8 mouse cellular contexts compared by ENCODE assay signal in genomic region chr8:83782832-83783558, GRCm38 (mm10). TPM values are rescaled to one million over a fixed set of nuclear protein-coding genes. Genes with fewer than 3 reads are reported as not detected.
DNase-seq lines count a peak whose midpoint lies in the region; ATAC-seq and TF ChIP-seq lines count a peak whose summit lies in the region.

No protein-coding gene starts in this region.

- H3K36me3 ChIP-seq in heart, embryonic 10.5 days, result no peaks in the 10 kb centered on the region
- H3K36me3 ChIP-seq in kidney, embryonic 14.5 days (ENCODE audit: control insufficient read depth, insufficient read depth, low read length), result no peaks in the 10 kb centered on the region
- H3K36me3 ChIP-seq in limb, embryonic 14.5 days (ENCODE audit: control insufficient read depth, insufficient read depth, low read length), result no peaks in the 10 kb centered on the region
- H3K36me3 ChIP-seq in midbrain, postnatal 0 days (ENCODE audit: insufficient read depth, low read length), result no peaks in the 10 kb centered on the region
- no peaks in the 10 kb centered on the region for H3K36me3 ChIP-seq in spleen, adult 2 months (ENCODE audit: control insufficient read depth, insufficient read depth, low read length)

- peak; percentile 67 for DNase-seq in 416B (ENCODE audit: low read depth)
- DNase-seq in heart, embryonic 10.5 days (ENCODE audit: low spot score), result peak; percentile 86
- DNase-seq in limb, embryonic 14.5 days (ENCODE audit: low spot score), result peak; percentile 57
- peak; percentile 84 for DNase-seq in midbrain, postnatal 0 days (ENCODE audit: low spot score)
- peak; percentile 37 to 68 for DNase-seq in spleen, adult 2 months (ENCODE audit: low read depth in 1 of 2, low spot score in 2 of 2)

- peak; percentile 71 for ATAC-seq in kidney, embryonic 14.5 days (ENCODE audit: low FRiP score, low TSS enrichment)
- peak; percentile 80 for ATAC-seq in limb, embryonic 14.5 days (ENCODE audit: low FRiP score, low read depth)
- ATAC-seq in midbrain, postnatal 0 days (ENCODE audit: low FRiP score), result peak; percentile 91

- H3K4me3 ChIP-seq in bone marrow, adult 2 months (replicated peaks; ENCODE audit: control insufficient read depth, low read depth, low read length), result no peak overlapping the region
- no peak overlapping the region for H3K4me3 ChIP-seq in embryonic fibroblast, embryonic 13.5 days (ENCODE audit: insufficient read depth, low read length)
- H3K4me3 ChIP-seq in heart, embryonic 10.5 days, result peak overlapping the region; percentile 12; the same call in 1 of the 2 replicates
- no peak overlapping the region for H3K4me3 ChIP-seq in kidney, embryonic 14.5 days (ENCODE audit: low read length)
- H3K4me3 ChIP-seq in limb, embryonic 14.5 days (replicated peaks; ENCODE audit: low read length), result no peak overlapping the region
- peak overlapping the region; percentile 8; the same call in 1 of the 2 replicates for H3K4me3 ChIP-seq in midbrain, postnatal 0 days (ENCODE audit: low read depth, low read length)
- H3K4me3 ChIP-seq in spleen, adult 2 months (ENCODE audit: extremely low read depth, insufficient read depth, insufficient read length), result no peak overlapping the region

- no peaks in the 10 kb centered on the region for H3K9me3 ChIP-seq in heart, embryonic 10.5 days
- no peaks in the 10 kb centered on the region for H3K9me3 ChIP-seq in kidney, embryonic 14.5 days (ENCODE audit: control insufficient read depth, low read length)
- no peaks in the 10 kb centered on the region for H3K9me3 ChIP-seq in limb, embryonic 14.5 days (ENCODE audit: control insufficient read depth, low read length)
- H3K9me3 ChIP-seq in midbrain, postnatal 0 days (ENCODE audit: low read length), result no peaks in the 10 kb centered on the region

- WGBS in bone marrow, adult 2 months, result 23% methylated on average over 28 of the region's 28 CpGs
- WGBS in heart, embryonic 10.5 days, result 15% methylated on average over 28 of the region's 28 CpGs
- WGBS in kidney, embryonic 14.5 days, result 18% methylated on average over 28 of the region's 28 CpGs
- WGBS in limb, embryonic 14.5 days, result 16% methylated on average over 28 of the region's 28 CpGs
- 11% methylated on average over 28 of the region's 28 CpGs for WGBS in midbrain, postnatal 0 days
- WGBS in spleen, adult 2 months, result 25% methylated on average over 28 of the region's 28 CpGs

- peak; percentile 87 for TF ChIP-seq CTCF in bone marrow, adult 2 months (IDR thresholded peaks at IDR 0.05; ENCODE audit: control insufficient read depth, insufficient read depth, low read length)
- TF ChIP-seq CTCF in embryonic fibroblast, embryonic 13.5 days (IDR thresholded peaks at IDR 0.05; ENCODE audit: borderline replicate concordance, insufficient read depth, low read length), result peak; percentile 97
- peak; percentile 97 for TF ChIP-seq CTCF in midbrain, postnatal 0 days (IDR thresholded peaks at IDR 0.05)
- TF ChIP-seq CTCF in spleen, adult 2 months (IDR thresholded peaks at IDR 0.05; ENCODE audit: extremely low read depth, insufficient read depth, insufficient read length, insufficient replicate concordance), result peak; percentile 97

- H3K27ac ChIP-seq in bone marrow, adult 2 months (ENCODE audit: control insufficient read depth, insufficient read depth, low read depth, low read length, poor library complexity), result no peak overlapping the region
- H3K27ac ChIP-seq in embryonic fibroblast, embryonic 13.5 days (ENCODE audit: insufficient read depth, low read length), result no peak overlapping the region
- no peak overlapping the region for H3K27ac ChIP-seq in heart, embryonic 10.5 days
- H3K27ac ChIP-seq in kidney, embryonic 14.5 days (ENCODE audit: low read depth, low read length), result no peak overlapping the region
- no peak overlapping the region for H3K27ac ChIP-seq in limb, embryonic 14.5 days (replicated peaks; ENCODE audit: low read depth, low read length)
- peak overlapping the region; percentile 73 for H3K27ac ChIP-seq in midbrain, postnatal 0 days (ENCODE audit: low read depth, low read length)
- H3K27ac ChIP-seq in spleen, adult 2 months (ENCODE audit: insufficient read depth, low read length), result no peak overlapping the region

- H3K4me1 ChIP-seq in bone marrow, adult 2 months (ENCODE audit: control insufficient read depth, insufficient read depth, low read length), result peaks cover 1% of the 10 kb centered on the region; the same call in 1 of the 2 replicates
- H3K4me1 ChIP-seq in embryonic fibroblast, embryonic 13.5 days (ENCODE audit: control insufficient read depth, insufficient read depth, low read length), result no peaks in the 10 kb centered on the region
- peaks cover 11% of the 10 kb centered on the region; the same call in 1 of the 2 replicates for H3K4me1 ChIP-seq in heart, embryonic 10.5 days
- no peaks in the 10 kb centered on the region for H3K4me1 ChIP-seq in kidney, embryonic 14.5 days (ENCODE audit: control insufficient read depth, insufficient read depth, low read length)
- no peaks in the 10 kb centered on the region for H3K4me1 ChIP-seq in limb, embryonic 14.5 days (ENCODE audit: control insufficient read depth, insufficient read depth, low read length)
- no peaks in the 10 kb centered on the region for H3K4me1 ChIP-seq in midbrain, postnatal 0 days (ENCODE audit: insufficient read depth, low read length)
- H3K4me1 ChIP-seq in spleen, adult 2 months (ENCODE audit: control insufficient read depth, insufficient read depth, insufficient read length), result no peaks in the 10 kb centered on the region; the same call in 1 of the 2 replicates

- no peak overlapping the region for H3K4me2 ChIP-seq in kidney, embryonic 14.5 days (replicated peaks; ENCODE audit: low read depth, low read length)
- H3K4me2 ChIP-seq in limb, embryonic 14.5 days (replicated peaks; ENCODE audit: low read depth, low read length, severe bottlenecking), result peak overlapping the region; percentile 26
- H3K4me2 ChIP-seq in midbrain, postnatal 0 days (ENCODE audit: low read depth, low read length, poor library complexity, severe bottlenecking), result peak overlapping the region; percentile 42

- peak; percentile 18; the same call in 1 of the 2 replicates for TF ChIP-seq POLR2A in bone marrow, adult 2 months (IDR thresholded peaks at IDR 0.05; ENCODE audit: borderline replicate concordance, control insufficient read depth, low read depth, low read length)
- TF ChIP-seq POLR2A in embryonic fibroblast, embryonic 13.5 days (IDR thresholded peaks at IDR 0.05; ENCODE audit: low read depth, low read length), result no peak
- no peak for TF ChIP-seq POLR2A in limb, embryonic 14.5 days (IDR thresholded peaks at IDR 0.05; ENCODE audit: borderline replicate concordance, extremely low read depth, insufficient read depth, insufficient read length)
- TF ChIP-seq POLR2A in spleen, adult 2 months (IDR thresholded peaks at IDR 0.05; ENCODE audit: low read depth, low read length), result no peak

- no peak overlapping the region for H3K9ac ChIP-seq in kidney, embryonic 14.5 days (ENCODE audit: low read depth, low read length)
- H3K9ac ChIP-seq in limb, embryonic 14.5 days (ENCODE audit: low read depth, low read length, severe bottlenecking), result no peak overlapping the region
- no peak overlapping the region for H3K9ac ChIP-seq in midbrain, postnatal 0 days (replicated peaks; ENCODE audit: low read length, poor library complexity, severe bottlenecking)

- peaks cover 20% of the 10 kb centered on the region for H3K27me3 ChIP-seq in heart, embryonic 10.5 days (ENCODE audit: insufficient read depth, poor library complexity, severe bottlenecking)
- no peaks in the 10 kb centered on the region for H3K27me3 ChIP-seq in kidney, embryonic 14.5 days (ENCODE audit: control insufficient read depth, insufficient read depth, low read length)
- no peaks in the 10 kb centered on the region for H3K27me3 ChIP-seq in limb, embryonic 14.5 days (ENCODE audit: control insufficient read depth, insufficient read depth, low read length)
- no peaks in the 10 kb centered on the region; the same call in 1 of the 2 replicates for H3K27me3 ChIP-seq in midbrain, postnatal 0 days (ENCODE audit: insufficient read depth, low read length)
- H3K27me3 ChIP-seq in spleen, adult 2 months (ENCODE audit: control insufficient read depth, insufficient read depth, low read length), result no peaks in the 10 kb centered on the region

RNA-seq across cellular contexts. Expression of gene Adgre5, which starts 41.9 kb away (rescaled TPM):
- polyA plus RNA-seq in bone marrow, adult 2 months (2011; ENCODE audit: insufficient read depth, insufficient read length, low replicate concordance, missing spikeins), result 25.3 and 79.2 TPM in 2 replicates
- 66.4 and 95.6 TPM in 2 replicates for polyA plus RNA-seq in embryonic fibroblast, embryonic 13.5 days (2011; ENCODE audit: insufficient read length, low read depth, missing spikeins)
- polyA plus RNA-seq in heart, embryonic 10.5 days (2016; fragmentation: Nextera tagmentation; extraction: Ambion mirVana), result 11.8 and 17.1 TPM in 2 replicates
- 18.6 and 30.9 TPM in 2 replicates for polyA plus RNA-seq in kidney, embryonic 14.5 days (2014; fragmentation: Nextera tagmentation; extraction: Ambion mirVana)
- 70.1 and 76.9 TPM in 2 replicates for polyA plus RNA-seq in limb, embryonic 14.5 days (2012; rRNA removed)
- 45.2 and 50.4 TPM in 2 replicates for polyA plus RNA-seq in limb, embryonic 14.5 days (2014; fragmentation: Nextera tagmentation; extraction: Ambion mirVana)
- total RNA-seq in midbrain, postnatal 0 days (2014; rRNA removed), result 10.4 and 24.3 TPM in 2 replicates
- polyA plus RNA-seq in midbrain, postnatal 0 days (2015; fragmentation: Nextera tagmentation; extraction: Ambion mirVana), result 7.7 and 8.3 TPM in 2 replicates
- polyA plus RNA-seq in spleen, adult 2 months (2012; rRNA removed), result 232 and 275 TPM in 2 replicates

Comparison
In these comparisons a context has a peak if more than half of its experiments do, and no peak if none do; other contexts are left out.
1. H3K4me3 ChIP-seq: peak in heart, embryonic 10.5 days (single experiment) and midbrain, postnatal 0 days (single experiment); none in bone marrow, adult 2 months (single experiment), embryonic fibroblast, embryonic 13.5 days (single experiment), kidney, embryonic 14.5 days (single experiment), limb, embryonic 14.5 days (single experiment) and spleen, adult 2 months (single experiment).
2. Peak in every context shown above with its lines, with median percentiles within 50 percentile points of each other: DNase-seq, CTCF ChIP-seq and ATAC-seq.